Comparison of ENCODE assay signal across 20 mouse cellular contexts in genomic region chr15:84126871-84127270, GRCm38 (mm10). TPM values are rescaled to one million over a fixed set of nuclear protein-coding genes. Genes with fewer than 3 reads are reported as not detected.
DNase-seq lines count a peak whose midpoint lies in the region; ATAC-seq and TF ChIP-seq lines count a peak whose summit lies in the region.
"Had no signal": no experiment of that assay in that cellular context is flagged by ENCODE, and none has a peak within 500 bp of the region (broad histone marks: within the 10 kb centered on the region; RNA-seq: fewer than 3 reads in every experiment).

No protein-coding gene starts in this region.

- H3K4me1 ChIP-seq in hindbrain, embryonic 10.5 days (replicated peaks): 0 out of 2 replicates have a peak, but pooled peaks cover 5% of the 10 kb centered on the region
- H3K4me1 ChIP-seq in hindbrain, embryonic 12.5 days: no peaks in the 10 kb centered on the region
- no peaks in the 10 kb centered on the region for H3K4me1 ChIP-seq in midbrain, postnatal 0 days (ENCODE audit: insufficient read depth, low read length)
- H3K4me1 ChIP-seq in midbrain, embryonic 15.5 days: no peaks in the 10 kb centered on the region
- no peaks in the 10 kb centered on the region for H3K4me1 ChIP-seq in kidney, embryonic 15.5 days
- H3K4me1 ChIP-seq: hindbrain, embryonic 15.5 days had no signal

- no peak overlapping the region; the same call in 1 of the 2 replicates for H3K9ac ChIP-seq in hindbrain, embryonic 12.5 days
- H3K9ac ChIP-seq in midbrain, postnatal 0 days (replicated peaks; ENCODE audit: low read length, poor library complexity, severe bottlenecking): no peak overlapping the region
- H3K9ac ChIP-seq in midbrain, embryonic 15.5 days: no peak overlapping the region
- no peak overlapping the region for H3K9ac ChIP-seq in kidney, embryonic 15.5 days
- H3K9ac ChIP-seq: forebrain, postnatal 0 days; hindbrain, embryonic 15.5 days had no signal

- no peaks in the 10 kb centered on the region for H3K27me3 ChIP-seq in hindbrain, embryonic 10.5 days (ENCODE audit: insufficient read depth, poor library complexity, severe bottlenecking)
- no peaks in the 10 kb centered on the region for H3K27me3 ChIP-seq in hindbrain, embryonic 12.5 days
- H3K27me3 ChIP-seq in midbrain, postnatal 0 days (ENCODE audit: insufficient read depth, low read length): no peaks in the 10 kb centered on the region; the same call in 1 of the 2 replicates
- H3K27me3 ChIP-seq in midbrain, embryonic 15.5 days (replicated peaks): no peaks in the 10 kb centered on the region
- H3K27me3 ChIP-seq in kidney, embryonic 15.5 days: no peaks in the 10 kb centered on the region
- H3K27me3 ChIP-seq: hindbrain, embryonic 15.5 days had no signal

- ATAC-seq in hindbrain, embryonic 12.5 days (ENCODE audit: low FRiP score): no peak
- ATAC-seq in midbrain, postnatal 0 days (ENCODE audit: low FRiP score): no peak
- ATAC-seq in midbrain, embryonic 15.5 days (replicated peaks): no peak
- no peak for ATAC-seq in kidney, embryonic 15.5 days (replicated peaks; ENCODE audit: low FRiP score)
- ATAC-seq: forebrain, postnatal 0 days had no signal

- no peak overlapping the region for H3K4me2 ChIP-seq in hindbrain, embryonic 12.5 days (replicated peaks)
- no peak overlapping the region for H3K4me2 ChIP-seq in midbrain, postnatal 0 days (ENCODE audit: low read depth, low read length, poor library complexity, severe bottlenecking)
- H3K4me2 ChIP-seq in midbrain, embryonic 15.5 days: no peak overlapping the region
- no peak overlapping the region for H3K4me2 ChIP-seq in kidney, embryonic 15.5 days
- H3K4me2 ChIP-seq: hindbrain, embryonic 15.5 days had no signal

- no peaks in the 10 kb centered on the region for H3K9me3 ChIP-seq in hindbrain, embryonic 10.5 days
- no peaks in the 10 kb centered on the region for H3K9me3 ChIP-seq in hindbrain, embryonic 12.5 days (replicated peaks)
- H3K9me3 ChIP-seq in midbrain, postnatal 0 days (ENCODE audit: low read length): no peaks in the 10 kb centered on the region
- no peaks in the 10 kb centered on the region for H3K9me3 ChIP-seq in midbrain, embryonic 15.5 days
- no peaks in the 10 kb centered on the region for H3K9me3 ChIP-seq in kidney, embryonic 15.5 days (replicated peaks)
- H3K9me3 ChIP-seq: hindbrain, embryonic 15.5 days had no signal

- TF ChIP-seq CTCF in midbrain, postnatal 0 days (IDR thresholded peaks at IDR 0.05): peak; percentile 23

- no peak for DNase-seq in hindbrain, embryonic 10.5 days (ENCODE audit: low spot score)
- DNase-seq in midbrain, postnatal 0 days (ENCODE audit: low spot score): no peak
- peak; percentile 12 for DNase-seq in lung, postnatal 14 days
- no peak for DNase-seq in urinary bladder, postnatal 25 days (ENCODE audit: low spot score)
- DNase-seq in frontal cortex, postnatal 36 days (ENCODE audit: low spot score in 2 of 2): no peak
- DNase-seq: B cell, adult 2 months; cerebellum, adult 9-11 months; forebrain, postnatal 0 days; gastrocnemius, postnatal 36 days; kidney, adult 18-20 months had no signal

- H3K4me3 ChIP-seq in hindbrain, embryonic 10.5 days: no peak overlapping the region
- no peak overlapping the region for H3K4me3 ChIP-seq in hindbrain, embryonic 12.5 days
- no peak overlapping the region for H3K4me3 ChIP-seq in midbrain, postnatal 0 days (ENCODE audit: low read depth, low read length)
- no peak overlapping the region for H3K4me3 ChIP-seq in midbrain, embryonic 15.5 days
- no peak overlapping the region for H3K4me3 ChIP-seq in kidney, embryonic 15.5 days (replicated peaks)
- H3K4me3 ChIP-seq: erythroblast, embryonic 14.5 days; hindbrain, embryonic 15.5 days had no signal

- H3K36me3 ChIP-seq in hindbrain, embryonic 10.5 days: no peaks in the 10 kb centered on the region
- H3K36me3 ChIP-seq in hindbrain, embryonic 12.5 days: no peaks in the 10 kb centered on the region
- H3K36me3 ChIP-seq in midbrain, postnatal 0 days (ENCODE audit: insufficient read depth, low read length): no peaks in the 10 kb centered on the region
- no peaks in the 10 kb centered on the region for H3K36me3 ChIP-seq in midbrain, embryonic 15.5 days (replicated peaks)
- H3K36me3 ChIP-seq in kidney, embryonic 15.5 days: no peaks in the 10 kb centered on the region
- H3K36me3 ChIP-seq: hindbrain, embryonic 15.5 days had no signal

- WGBS in hindbrain, embryonic 10.5 days: 30% methylated on average over 5 of the region's 5 CpGs
- 37% methylated on average over 5 of the region's 5 CpGs for WGBS in hindbrain, embryonic 12.5 days
- WGBS in midbrain, postnatal 0 days: 42% methylated on average over 5 of the region's 5 CpGs
- WGBS in midbrain, embryonic 15.5 days: 30% methylated on average over 5 of the region's 5 CpGs
- WGBS in kidney, embryonic 15.5 days: 42% methylated on average over 5 of the region's 5 CpGs

- peak overlapping the region; percentile 2; the same call in 1 of the 2 replicates for H3K27ac ChIP-seq in hindbrain, embryonic 10.5 days
- H3K27ac ChIP-seq in hindbrain, embryonic 12.5 days: no peak overlapping the region
- H3K27ac ChIP-seq in midbrain, postnatal 0 days (ENCODE audit: low read depth, low read length): no peak overlapping the region
- H3K27ac ChIP-seq in midbrain, embryonic 15.5 days: no peak overlapping the region
- H3K27ac ChIP-seq in kidney, embryonic 15.5 days: no peak overlapping the region
- H3K27ac ChIP-seq: hindbrain, embryonic 15.5 days had no signal

RNA-seq across cellular contexts. Expression of gene Pnpla5, which starts 3.9 kb away (rescaled TPM):
- polyA plus RNA-seq in hindbrain, embryonic 10.5 days (2016; fragmentation: Nextera tagmentation; extraction: Ambion mirVana): not detected in 2 replicates
- polyA plus RNA-seq in hindbrain, embryonic 12.5 days (2016; fragmentation: Nextera tagmentation; extraction: Ambion mirVana): not detected in 2 replicates
- total RNA-seq in midbrain, postnatal 0 days (2014; rRNA removed): not detected in 2 replicates
- not detected in 2 replicates for polyA plus RNA-seq in midbrain, postnatal 0 days (2015; fragmentation: Nextera tagmentation; extraction: Ambion mirVana)
- polyA plus RNA-seq in midbrain, embryonic 15.5 days (2015; fragmentation: Nextera tagmentation; extraction: Ambion mirVana): not detected in 2 replicates
- not detected in 2 replicates for polyA plus RNA-seq in kidney, embryonic 15.5 days (2015; fragmentation: Nextera tagmentation; extraction: Ambion mirVana)
- total RNA-seq: forebrain, postnatal 0 days; gastrocnemius, postnatal 36 days; left cerebral cortex, adult 8-10 months; megakaryocyte-erythroid progenitor cell, adult 5-6 weeks had no signal
- polyA plus RNA-seq: erythroblast, embryonic 14.5 days; forebrain, postnatal 0 days; heart, embryonic 14.5 days; hindbrain, embryonic 15.5 days; limb, embryonic 14.5 days; stomach, embryonic 14.5 days had no signal

RNA-seq across cellular contexts. Expression of gene Sult4a1, which starts 21.3 kb away (rescaled TPM):
- polyA plus RNA-seq in hindbrain, embryonic 10.5 days (2016; fragmentation: Nextera tagmentation; extraction: Ambion mirVana): 12.0 and 14.8 TPM in 2 replicates
- polyA plus RNA-seq in hindbrain, embryonic 12.5 days (2016; fragmentation: Nextera tagmentation; extraction: Ambion mirVana): 29.1 and 29.2 TPM in 2 replicates
- total RNA-seq in midbrain, postnatal 0 days (2014; rRNA removed): 197 and 208 TPM in 2 replicates
- 139 and 150 TPM in 2 replicates for polyA plus RNA-seq in midbrain, postnatal 0 days (2015; fragmentation: Nextera tagmentation; extraction: Ambion mirVana)
- polyA plus RNA-seq in midbrain, embryonic 15.5 days (2015; fragmentation: Nextera tagmentation; extraction: Ambion mirVana): 87.1 and 93.8 TPM in 2 replicates
- 1.1 and 2.4 TPM in 2 replicates for polyA plus RNA-seq in kidney, embryonic 15.5 days (2015; fragmentation: Nextera tagmentation; extraction: Ambion mirVana)
- total RNA-seq: gastrocnemius, postnatal 36 days; megakaryocyte-erythroid progenitor cell, adult 5-6 weeks had no signal
- polyA plus RNA-seq: erythroblast, embryonic 14.5 days had no signal

RNA-seq across cellular contexts. Expression of gene Pnpla3, which starts 40.8 kb away (rescaled TPM):
- polyA plus RNA-seq in hindbrain, embryonic 10.5 days (2016; fragmentation: Nextera tagmentation; extraction: Ambion mirVana): 0.88 and 1.1 TPM in 2 replicates
- polyA plus RNA-seq in hindbrain, embryonic 12.5 days (2016; fragmentation: Nextera tagmentation; extraction: Ambion mirVana): 2.7 and 3.0 TPM in 2 replicates
- total RNA-seq in midbrain, postnatal 0 days (2014; rRNA removed): 6.9 and 7.3 TPM in 2 replicates
- polyA plus RNA-seq in midbrain, postnatal 0 days (2015; fragmentation: Nextera tagmentation; extraction: Ambion mirVana): 5.1 and 5.4 TPM in 2 replicates
- 4.6 and 6.4 TPM in 2 replicates for polyA plus RNA-seq in midbrain, embryonic 15.5 days (2015; fragmentation: Nextera tagmentation; extraction: Ambion mirVana)
- 0.45 and 1.1 TPM in 2 replicates for polyA plus RNA-seq in kidney, embryonic 15.5 days (2015; fragmentation: Nextera tagmentation; extraction: Ambion mirVana)
- total RNA-seq: megakaryocyte-erythroid progenitor cell, adult 5-6 weeks had no signal
- polyA plus RNA-seq: erythroblast, embryonic 14.5 days had no signal
